Mouse (Mus musculus) kidney, adult 2 months (tissue): ENCODE results near the gene Supt4a.

Experiments
- CTCF ChIP-seq: fragments of 200-500 bp; conservative IDR thresholded peaks from 2 replicates; pipeline ENCODE4 v1.5.1; 2011; ENCODE audit warnings: low read depth, mild to moderate bottlenecking, control low read depth, low read length, moderate library complexity, mixed read lengths; ENCODE audit not compliant: insufficient read depth, insufficient read length
- POLR2A ChIP-seq: fragments of 200-500 bp; IDR thresholded peaks from one replicate; pipeline ENCODE4 v1.6.1; 2011; ENCODE audit warnings: low read depth, low read length, control low read depth

GRCm38 (mm10) chr11:87720324-87720723, 17.0 kb upstream of the Supt4a start:
- TF ChIP-seq CTCF (no peak), POLR2A (no peak)
